Mouse (Mus musculus): ENCODE data around the gene Grap2.

DNA sequence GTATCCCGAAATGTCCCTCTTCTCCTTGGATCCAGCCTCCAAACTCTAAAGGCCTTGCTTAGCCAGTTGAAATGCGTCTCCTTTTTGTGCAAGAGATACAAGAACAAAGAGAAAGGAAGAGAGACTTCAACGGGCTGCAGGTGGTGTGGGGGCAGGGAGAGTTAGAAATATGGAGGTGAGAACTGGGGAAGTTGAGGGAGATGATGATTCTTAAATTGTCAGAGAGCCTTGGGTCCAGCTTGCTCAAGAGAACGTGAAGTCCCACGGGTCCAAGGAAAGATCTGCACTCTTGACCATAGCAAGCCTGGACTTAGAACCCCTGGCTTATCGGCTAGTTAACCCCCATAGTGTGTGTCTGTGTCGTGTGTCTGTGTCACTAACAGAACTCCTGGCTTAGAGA lies 783 bp upstream of the Grap2 start:
- TF ChIP-seq CEBPB (IDR thresholded peaks at IDR 0.05; ENCODE audit: insufficient read depth, poor library complexity, severe bottlenecking), result no peak
- no peak for TF ChIP-seq POLR2A (IDR thresholded peaks at IDR 0.05; ENCODE audit: insufficient read length, low read depth)
- no peak for TF ChIP-seq MYOD1 (IDR thresholded peaks at IDR 0.05; ENCODE audit: control insufficient read depth in 1 of 3, insufficient read length in 2 of 3, low read depth in 2 of 3)
- no peak for TF ChIP-seq MAX (IDR thresholded peaks at IDR 0.05; ENCODE audit: low read depth)
- TF ChIP-seq E2F4 (IDR thresholded peaks at IDR 0.05; ENCODE audit: insufficient read depth), result no peak
- TF ChIP-seq POLR2AphosphoS2 (IDR thresholded peaks at IDR 0.05; ENCODE audit: insufficient read length, low read depth), result no peak
- no peak for TF ChIP-seq TCF12 (IDR thresholded peaks at IDR 0.05; ENCODE audit: insufficient read depth, poor library complexity, severe bottlenecking)
- TF ChIP-seq SRF (IDR thresholded peaks at IDR 0.05; ENCODE audit: control insufficient read depth, insufficient read length, low read depth), result no peak
- TF ChIP-seq REST (IDR thresholded peaks at IDR 0.05; ENCODE audit: insufficient read depth, insufficient read length), result no peak
- no peak for TF ChIP-seq USF1 (IDR thresholded peaks at IDR 0.05; ENCODE audit: low read depth)

All from myocyte (in vitro differentiated cells).